Mouse (Mus musculus) cerebellum, adult 9-11 months (tissue): ENCODE results near the gene Ilf2.

ENCODE experiments used
- DNase-seq: peaks from one replicate; pipeline ENCODE4 v3.0.0; 2022

The Ilf2 gene

GRCm38 (mm10) chr3:90475831-90476611 lies at the start of gene Ilf2:
Gene Ilf2 (plus strand): TSS chr3:90476126.
- peak; percentile 98 for DNase-seq

- DNase-seq = no peak
Measured at GRCm38 (mm10) chr3:90427574-90427973, 48.4 kb upstream of the Ilf2 start.

GRCm38 (mm10) chr3:90428186-90428585 lies 47.7 kb upstream of the Ilf2 start:
- DNase-seq = no peak

- DNase-seq = no peak
Measured at GRCm38 (mm10) chr3:90429576-90429975, 46.4 kb upstream of the Ilf2 start.

GRCm38 (mm10) chr3:90432348-90432747 lies 43.6 kb upstream of the Ilf2 start:
- DNase-seq = peak; percentile 18

GRCm38 (mm10) chr3:90432811-90433219 lies 43.1 kb upstream of the Ilf2 start:
- peak; percentile 78 for DNase-seq

- DNase-seq = peak; percentile 100
Measured at GRCm38 (mm10) chr3:90433381-90434020, 42.4 kb upstream of the Ilf2 start, which contains the start of gene Ints3. Gene Ints3 (minus strand): TSS chr3:90433622.

GRCm38 (mm10) chr3:90434073-90434730 lies 41.7 kb upstream of the Ilf2 start:
- DNase-seq = peak; percentile 56

GRCm38 (mm10) chr3:90437131-90437530 lies 38.8 kb upstream of the Ilf2 start:
- no peak for DNase-seq

GRCm38 (mm10) chr3:90440756-90441155 lies 35.2 kb upstream of the Ilf2 start:
- no peak for DNase-seq

- DNase-seq = no peak
Measured at GRCm38 (mm10) chr3:90443977-90444376, 31.9 kb upstream of the Ilf2 start.

GRCm38 (mm10) chr3:90445417-90446200 lies 30.3 kb upstream of the Ilf2 start:
- DNase-seq = no peak

GRCm38 (mm10) chr3:90446389-90447122 lies 29.4 kb upstream of the Ilf2 start:
- peak; percentile 39 for DNase-seq

GRCm38 (mm10) chr3:90447123-90447494 lies 28.8 kb upstream of the Ilf2 start:
- no peak for DNase-seq

GRCm38 (mm10) chr3:90448626-90449025 lies 27.3 kb upstream of the Ilf2 start:
- no peak for DNase-seq

GRCm38 (mm10) chr3:90450874-90451273 lies 25.1 kb upstream of the Ilf2 start:
- DNase-seq = no peak

GRCm38 (mm10) chr3:90451396-90452095 lies 24.4 kb upstream of the Ilf2 start:
- DNase-seq = no peak

- no peak for DNase-seq
Measured at GRCm38 (mm10) chr3:90454931-90455330, 21.0 kb upstream of the Ilf2 start.

GRCm38 (mm10) chr3:90459727-90460126 lies 16.2 kb upstream of the Ilf2 start:
- no peak for DNase-seq

GRCm38 (mm10) chr3:90460315-90460714 lies 15.6 kb upstream of the Ilf2 start:
- no peak for DNase-seq

GRCm38 (mm10) chr3:90461935-90462334 lies 14.0 kb upstream of the Ilf2 start:
- no peak for DNase-seq

GRCm38 (mm10) chr3:90462579-90462978 lies 13.3 kb upstream of the Ilf2 start:
- no peak for DNase-seq
